Mouse (Mus musculus): Measurements from ENCODE around the gene Psmd4. TPM values are rescaled to one million over a fixed set of nuclear protein-coding genes. Genes with fewer than 3 reads are reported as not detected.
A peak's percentile ranks its signal among the peaks of the same experiment; 100 is the strongest.
"Not testable (repeated sequence)": the region's sequence is repeated elsewhere in the genome, so short reads cannot be mapped to it uniquely, and the experiment has no call there.

Psmd4 gene
- polyA plus RNA-seq, 1 experiment from 2014 or later, result 138 TPM

DNA sequence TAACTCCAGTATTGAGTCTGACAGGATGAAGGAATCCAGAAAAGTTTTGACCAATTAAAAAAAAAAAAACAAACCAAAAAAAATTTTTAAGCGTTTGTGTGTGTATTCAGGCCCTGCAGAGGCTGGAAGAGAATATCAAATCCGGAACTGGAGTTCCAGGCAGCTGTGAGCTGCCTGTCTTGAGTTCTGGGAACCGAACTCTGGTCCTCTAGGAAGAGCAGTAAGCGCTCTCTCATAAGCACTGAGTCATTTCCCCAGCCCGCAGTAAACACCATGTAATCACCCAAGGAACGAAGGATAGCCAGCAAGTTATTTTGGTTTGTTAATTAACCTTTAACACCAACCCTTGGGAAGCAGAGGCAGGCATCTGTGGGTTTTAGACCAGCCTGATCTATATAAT, 837 bp upstream of the Psmd4 start:
- peak overlapping the region; percentile 74 for H3K27ac ChIP-seq
- 36% methylated on average over 6 of the region's 6 CpGs for WGBS (ENCODE audit: missing documents)
- no peaks in the 10 kb centered on the region for H3K36me3 ChIP-seq (ENCODE audit: inconsistent target)
- H3K79me2 ChIP-seq (ENCODE audit: inconsistent target), result peaks cover 41% of the 10 kb centered on the region
- no peak overlapping the region for H3K4me3 ChIP-seq (ENCODE audit: inconsistent target)

DNA sequence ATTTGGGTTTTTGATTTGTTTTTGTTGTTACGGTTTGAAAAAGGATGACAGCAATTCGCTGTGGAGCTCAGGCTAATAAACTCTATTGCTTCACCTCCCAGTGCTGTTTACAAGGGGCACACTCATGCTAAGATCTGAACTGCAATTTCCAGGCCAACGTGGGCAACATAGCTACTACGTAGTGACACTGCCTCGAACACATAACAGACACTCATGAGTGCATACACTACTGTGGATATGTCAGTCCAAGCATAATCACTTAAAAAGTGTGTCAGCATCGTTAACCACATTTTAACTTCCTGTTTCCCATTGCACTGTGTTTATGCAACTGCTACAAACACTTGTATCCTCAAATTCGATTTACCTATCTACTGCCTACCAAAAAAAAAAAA, 420 bp upstream of the Psmd4 start:
- peak overlapping the region; percentile 74 for H3K27ac ChIP-seq
- WGBS (ENCODE audit: missing documents), result 4% methylated on average over 7 of the region's 7 CpGs
- peak overlapping the region; percentile 82 for H3K4me3 ChIP-seq (ENCODE audit: inconsistent target)
- no peaks in the 10 kb centered on the region for H3K36me3 ChIP-seq (ENCODE audit: inconsistent target)
- H3K79me2 ChIP-seq (ENCODE audit: inconsistent target), result peaks cover 45% of the 10 kb centered on the region

DNA sequence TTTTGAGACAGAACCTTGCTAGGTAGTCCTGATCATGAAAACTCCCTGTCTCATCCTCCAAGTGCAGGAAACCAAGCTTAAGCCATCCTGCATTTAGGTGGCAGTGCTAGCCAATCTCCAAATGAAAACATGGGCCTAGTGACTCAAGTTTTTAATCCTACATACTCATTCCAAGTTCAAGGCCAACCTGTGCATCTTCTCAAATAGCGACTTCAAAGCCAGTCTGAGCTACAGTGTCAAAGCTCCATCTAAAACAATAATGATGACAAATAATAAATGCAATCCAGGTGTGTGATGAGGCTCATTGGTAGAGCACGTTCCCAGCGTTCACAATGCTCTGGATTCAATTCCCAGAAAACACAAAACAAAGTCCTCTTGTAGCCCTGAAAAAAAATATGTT, 789 bp downstream of the Psmd4 start:
- H3K36me3 ChIP-seq (ENCODE audit: inconsistent target), result peaks cover 2% of the 10 kb centered on the region; the same call in 1 of the 2 replicates
- peak overlapping the region; percentile 74; the same call in 1 of the 2 replicates for H3K27ac ChIP-seq
- peaks cover 58% of the 10 kb centered on the region for H3K79me2 ChIP-seq (ENCODE audit: inconsistent target)
- H3K4me3 ChIP-seq (ENCODE audit: inconsistent target), result peak overlapping the region; percentile 82
- 12% methylated on average over 3 of the region's 3 CpGs for WGBS (ENCODE audit: missing documents)

DNA sequence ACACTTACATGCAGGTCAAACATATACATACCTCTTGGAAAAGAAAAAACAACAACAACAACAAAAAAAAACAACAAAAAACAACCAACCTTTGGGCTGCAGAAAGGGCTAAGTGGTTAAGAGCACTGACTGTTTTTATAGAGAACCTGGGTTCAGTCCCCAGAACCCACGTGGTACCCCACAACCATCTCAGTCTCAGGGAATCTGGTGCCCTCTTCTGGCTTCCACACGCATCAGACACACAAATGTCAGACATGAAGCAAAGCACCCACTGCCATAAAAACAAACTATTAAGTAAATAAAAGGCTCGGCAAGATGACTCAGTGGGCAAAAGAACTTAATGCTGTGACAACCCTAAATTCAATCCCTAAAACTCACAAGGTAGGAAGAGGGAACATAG, 12.5 kb downstream of the Psmd4 start:
- H3K36me3 ChIP-seq (ENCODE audit: inconsistent target), result peaks cover 36% of the 10 kb centered on the region
- H3K79me2 ChIP-seq (ENCODE audit: inconsistent target), result no peaks in the 10 kb centered on the region
- WGBS (ENCODE audit: missing documents), result 58% methylated on average over 3 of the region's 3 CpGs
- H3K4me3 ChIP-seq (ENCODE audit: inconsistent target), result no peak overlapping the region
- no peak overlapping the region for H3K27ac ChIP-seq

DNA sequence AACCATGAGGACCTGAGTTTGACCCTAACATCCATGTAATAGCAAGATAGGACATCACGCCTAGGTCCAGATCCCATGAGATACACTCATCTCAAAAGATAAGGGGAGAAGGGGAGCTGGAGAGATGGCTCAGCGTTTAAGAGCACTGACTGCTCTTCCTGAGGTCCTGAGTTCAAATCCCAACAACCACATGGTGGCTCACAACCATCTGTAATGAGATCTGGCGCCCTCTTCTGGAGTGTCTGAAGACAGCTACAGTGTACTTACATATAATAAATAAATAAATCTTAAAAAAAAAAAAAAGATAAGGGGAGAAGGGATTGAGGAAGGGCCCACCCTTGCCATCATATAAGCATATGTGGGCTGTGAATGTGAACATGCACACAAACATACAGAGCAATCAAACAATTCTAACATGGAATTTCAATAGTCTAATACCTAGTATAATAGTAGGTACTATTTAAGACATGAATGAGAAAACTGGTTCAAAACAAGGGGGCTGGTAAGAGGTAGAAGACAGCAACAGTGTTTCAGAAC, 13.1 kb downstream of the Psmd4 start:
- H3K4me3 ChIP-seq (ENCODE audit: inconsistent target); H3K79me2 ChIP-seq (ENCODE audit: inconsistent target); H3K27ac ChIP-seq: not testable (repeated sequence)
- WGBS (ENCODE audit: missing documents), result 100% methylated on average over 2 of the region's 3 CpGs
- H3K36me3 ChIP-seq (ENCODE audit: inconsistent target), result peaks cover 31% of the 10 kb centered on the region

DNA sequence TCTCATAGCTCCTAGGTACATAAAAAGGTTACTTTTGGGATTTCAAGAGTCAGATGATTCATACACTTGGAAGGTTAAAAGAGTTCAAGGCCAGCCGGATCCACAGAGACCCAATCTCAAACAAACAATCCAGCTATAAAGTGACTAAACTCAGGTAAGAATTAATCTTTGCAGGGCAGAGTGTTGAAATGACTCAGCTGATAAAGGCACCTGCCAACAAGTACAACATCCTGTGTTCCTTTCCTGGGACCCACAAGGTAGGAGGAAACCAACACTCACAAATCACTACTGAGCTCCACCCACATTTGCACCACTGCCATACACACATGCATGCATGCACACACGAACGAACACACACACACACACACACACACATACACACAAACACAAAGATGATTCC, 13.8 kb downstream of the Psmd4 start:
- Histone ChIP-seq H3K4me3 (ENCODE audit: inconsistent target) (no peak overlapping the region), H3K79me2 (ENCODE audit: inconsistent target) (no peaks in the 10 kb centered on the region), H3K36me3 (ENCODE audit: inconsistent target) (peaks cover 23% of the 10 kb centered on the region), H3K27ac (no peak overlapping the region)
- 60% methylated on average over 3 of the region's 3 CpGs for WGBS (ENCODE audit: missing documents)

DNA sequence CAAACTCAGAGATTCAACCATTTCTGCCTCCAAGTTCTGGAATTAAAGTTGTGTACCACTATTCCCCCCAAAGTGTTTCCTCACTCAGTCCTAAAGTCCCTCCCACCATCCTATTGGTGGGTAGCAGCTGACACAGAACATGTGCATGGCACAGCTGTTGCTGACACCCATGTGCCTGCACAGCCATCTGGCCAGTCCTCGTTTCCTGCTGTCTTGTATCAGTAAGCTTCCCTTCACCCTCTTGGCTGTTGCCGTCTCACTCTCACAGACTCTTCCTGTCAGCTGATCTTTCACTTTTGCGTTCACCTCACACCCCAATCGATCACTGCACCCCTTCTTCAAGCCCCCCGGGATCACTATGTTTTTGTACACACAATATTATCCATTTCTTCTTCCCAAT, 14.7 kb downstream of the Psmd4 start:
- no peak overlapping the region for H3K4me3 ChIP-seq (ENCODE audit: inconsistent target)
- 17% methylated on average over 5 of the region's 5 CpGs for WGBS (ENCODE audit: missing documents)
- no peaks in the 10 kb centered on the region for H3K79me2 ChIP-seq (ENCODE audit: inconsistent target)
- 0 out of 2 replicates have a peak overlapping the region, but pooled peaks have one; percentile 10 for H3K27ac ChIP-seq
- peaks cover 14% of the 10 kb centered on the region for H3K36me3 ChIP-seq (ENCODE audit: inconsistent target)

DNA sequence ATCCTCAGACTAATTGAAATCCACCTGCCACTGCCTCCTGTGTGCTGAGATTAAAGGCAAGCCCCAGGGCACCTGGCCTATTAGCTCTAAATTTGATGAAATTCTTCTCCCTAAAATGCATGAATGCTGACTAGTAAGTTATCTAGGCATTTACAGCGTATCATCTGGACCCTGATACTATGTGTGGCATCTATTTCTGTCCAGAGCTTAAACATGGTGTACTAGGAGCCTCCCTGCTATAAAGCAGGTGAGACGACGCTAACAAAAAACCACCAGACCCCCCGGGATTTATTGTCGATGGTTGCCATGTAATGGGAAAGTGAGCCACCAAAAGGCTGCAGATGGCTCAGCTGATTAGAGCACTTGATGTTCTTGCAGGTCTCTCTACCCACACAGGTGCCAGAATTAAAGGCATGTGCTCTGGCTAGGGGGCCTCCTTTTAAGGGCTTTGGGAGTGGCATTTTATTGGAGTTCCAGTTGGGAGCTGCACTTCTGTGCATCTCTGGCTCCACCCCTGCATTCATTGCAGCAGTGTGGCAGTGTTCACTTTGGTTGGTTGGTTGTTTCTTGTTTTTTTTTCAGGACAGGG, 15.3 kb downstream of the Psmd4 start:
- WGBS (ENCODE audit: missing documents), result 53% methylated on average over 5 of the region's 5 CpGs
- H3K27ac ChIP-seq, result 0 out of 2 replicates have a peak overlapping the region, but pooled peaks have one; percentile 10

DNA sequence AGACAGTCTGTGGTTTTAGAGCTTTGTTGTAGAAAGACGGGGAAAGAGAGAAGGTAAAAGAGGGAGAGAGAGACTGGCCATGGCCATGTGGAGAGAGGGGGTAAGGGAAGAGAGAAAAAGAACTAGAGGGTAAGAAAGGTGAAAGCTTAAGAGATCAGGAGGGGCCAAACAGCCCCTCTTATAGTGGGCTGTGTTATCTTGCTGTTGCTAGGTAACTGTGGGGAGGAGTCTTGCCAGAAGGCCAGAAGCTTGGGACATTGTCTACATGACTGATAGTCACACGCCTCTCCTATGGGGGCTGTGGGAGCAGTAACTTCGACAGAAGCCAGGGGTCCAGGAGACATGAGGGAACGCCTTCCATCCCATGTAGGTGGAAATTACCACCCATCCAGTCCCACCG, 17.2 kb downstream of the Psmd4 start:
- peaks cover 2% of the 10 kb centered on the region; the same call in 1 of the 2 replicates for H3K36me3 ChIP-seq (ENCODE audit: inconsistent target)
- no peaks in the 10 kb centered on the region for H3K79me2 ChIP-seq (ENCODE audit: inconsistent target)
- WGBS (ENCODE audit: missing documents), result 83% methylated on average over 5 of the region's 5 CpGs
- no peak overlapping the region for H3K4me3 ChIP-seq (ENCODE audit: inconsistent target)
- no peak overlapping the region for H3K27ac ChIP-seq

More for the DNA sequence above, 15.3 kb downstream of the Psmd4 start:
- H3K4me3 ChIP-seq (ENCODE audit: inconsistent target), result no peak overlapping the region
- no peaks in the 10 kb centered on the region for H3K79me2 ChIP-seq (ENCODE audit: inconsistent target)
- H3K36me3 ChIP-seq (ENCODE audit: inconsistent target), result peaks cover 9% of the 10 kb centered on the region; the same call in 1 of the 2 replicates

DNA sequence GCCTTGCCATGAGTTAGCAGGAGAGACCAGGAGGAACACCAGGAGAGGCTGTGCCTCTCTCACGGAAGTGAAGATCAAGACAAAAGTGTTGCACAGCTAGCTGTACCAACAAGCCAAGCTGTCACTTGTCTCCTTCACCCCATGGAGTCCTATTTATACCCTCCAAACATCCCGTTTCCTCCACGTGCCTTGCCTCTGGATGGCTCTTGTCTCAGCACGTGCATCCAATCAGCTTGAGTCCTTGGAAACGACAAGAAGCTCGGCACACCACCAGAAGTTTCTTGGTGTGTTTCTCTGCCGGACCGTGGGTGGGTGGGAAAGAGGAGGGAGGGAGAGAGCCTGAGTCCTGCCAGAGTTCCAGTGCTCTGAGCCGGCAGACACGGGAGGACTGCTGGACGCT, 17.9 kb downstream of the Psmd4 start:
- Histone ChIP-seq H3K36me3 (ENCODE audit: inconsistent target) (no peaks in the 10 kb centered on the region), H3K27ac (no peak overlapping the region), H3K4me3 (ENCODE audit: inconsistent target) (no peak overlapping the region), H3K79me2 (ENCODE audit: inconsistent target) (no peaks in the 10 kb centered on the region)
- WGBS (ENCODE audit: missing documents), result 84% methylated on average over 11 of the region's 11 CpGs

DNA sequence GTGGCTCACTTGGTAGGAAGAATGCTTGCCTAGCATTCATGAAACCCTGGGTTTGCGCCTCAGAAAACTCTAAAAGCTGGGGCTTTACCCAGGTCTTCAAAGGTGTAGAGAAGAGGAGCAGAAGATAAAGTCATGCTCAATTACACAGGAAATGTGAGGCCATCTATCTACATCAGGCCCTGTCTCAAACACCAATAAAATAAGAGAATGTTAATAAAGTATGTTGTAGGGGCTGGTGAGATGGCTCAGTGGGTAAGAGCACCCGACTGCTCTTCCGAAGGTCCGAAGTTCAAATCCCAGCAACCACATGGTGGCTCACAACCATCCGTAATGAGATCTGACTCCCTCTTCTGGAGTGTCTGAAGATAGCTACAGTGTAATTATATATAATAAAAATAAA, 21.5 kb downstream of the Psmd4 start:
- not testable (repeated sequence) for H3K27ac ChIP-seq; H3K36me3 ChIP-seq (ENCODE audit: inconsistent target); H3K4me3 ChIP-seq (ENCODE audit: inconsistent target); H3K79me2 ChIP-seq (ENCODE audit: inconsistent target)
- 100% methylated on average over 1 of the region's 5 CpGs for WGBS (ENCODE audit: missing documents)

DNA sequence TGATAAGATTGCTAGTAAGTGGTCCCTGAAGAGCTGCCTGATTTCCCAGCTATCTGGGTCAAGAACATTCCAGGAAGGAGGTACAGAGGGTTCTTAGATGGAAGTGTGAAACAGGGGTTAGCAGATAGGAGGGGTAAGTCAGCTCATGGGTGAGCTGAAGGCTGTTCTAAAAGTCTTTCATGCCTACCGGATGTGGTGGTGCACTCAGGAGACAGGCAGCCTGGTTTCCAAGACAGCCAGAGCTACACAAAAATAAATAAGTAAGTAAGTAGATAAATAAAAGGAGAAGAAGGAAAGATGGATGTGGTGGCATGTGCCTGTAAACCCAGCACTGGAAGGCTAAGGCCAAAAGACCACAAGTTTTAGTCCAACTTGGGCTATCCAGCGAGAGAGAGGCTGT, 23.7 kb downstream of the Psmd4 start:
- peaks cover 8% of the 10 kb centered on the region; the same call in 1 of the 2 replicates for H3K79me2 ChIP-seq (ENCODE audit: inconsistent target)
- WGBS (ENCODE audit: missing documents), result 95% methylated on average over 2 of the region's 2 CpGs
- H3K27ac ChIP-seq, result no peak overlapping the region
- no peaks in the 10 kb centered on the region for H3K36me3 ChIP-seq (ENCODE audit: inconsistent target)
- H3K4me3 ChIP-seq (ENCODE audit: inconsistent target), result no peak overlapping the region

DNA sequence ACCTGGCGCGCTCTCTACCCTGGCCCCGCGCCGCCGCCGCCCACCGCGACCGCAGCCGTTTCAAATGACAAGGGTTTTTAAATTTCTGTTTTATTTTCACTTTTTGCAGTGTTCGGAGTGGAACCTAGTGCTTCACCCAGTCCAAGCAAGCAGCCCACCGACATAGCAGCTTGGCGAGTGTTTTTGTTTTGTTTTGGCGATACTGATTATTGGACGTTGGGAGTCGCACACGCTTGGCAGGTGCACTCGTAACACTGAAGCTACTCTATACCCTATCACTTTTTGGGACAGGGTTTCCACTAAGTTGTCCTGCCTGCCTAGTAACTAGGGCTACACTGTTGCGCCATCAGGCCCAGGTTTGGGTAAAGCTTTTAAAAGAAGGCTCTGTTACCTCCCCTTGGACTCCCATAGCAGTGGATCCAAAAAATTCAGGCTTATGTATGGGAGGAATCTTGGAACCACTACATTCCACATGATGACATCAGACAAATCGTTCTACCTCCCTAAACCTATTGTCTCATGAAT, 25.8 kb downstream of the Psmd4 start:
- H3K36me3 ChIP-seq (ENCODE audit: inconsistent target), result peaks cover 6% of the 10 kb centered on the region; the same call in 1 of the 2 replicates
- H3K27ac ChIP-seq, result no peak overlapping the region
- peak overlapping the region; percentile 75 for H3K4me3 ChIP-seq (ENCODE audit: inconsistent target)
- H3K79me2 ChIP-seq (ENCODE audit: inconsistent target), result peaks cover 19% of the 10 kb centered on the region; the same call in 1 of the 2 replicates
- 5% methylated on average over 21 of the region's 21 CpGs for WGBS (ENCODE audit: missing documents)

DNA sequence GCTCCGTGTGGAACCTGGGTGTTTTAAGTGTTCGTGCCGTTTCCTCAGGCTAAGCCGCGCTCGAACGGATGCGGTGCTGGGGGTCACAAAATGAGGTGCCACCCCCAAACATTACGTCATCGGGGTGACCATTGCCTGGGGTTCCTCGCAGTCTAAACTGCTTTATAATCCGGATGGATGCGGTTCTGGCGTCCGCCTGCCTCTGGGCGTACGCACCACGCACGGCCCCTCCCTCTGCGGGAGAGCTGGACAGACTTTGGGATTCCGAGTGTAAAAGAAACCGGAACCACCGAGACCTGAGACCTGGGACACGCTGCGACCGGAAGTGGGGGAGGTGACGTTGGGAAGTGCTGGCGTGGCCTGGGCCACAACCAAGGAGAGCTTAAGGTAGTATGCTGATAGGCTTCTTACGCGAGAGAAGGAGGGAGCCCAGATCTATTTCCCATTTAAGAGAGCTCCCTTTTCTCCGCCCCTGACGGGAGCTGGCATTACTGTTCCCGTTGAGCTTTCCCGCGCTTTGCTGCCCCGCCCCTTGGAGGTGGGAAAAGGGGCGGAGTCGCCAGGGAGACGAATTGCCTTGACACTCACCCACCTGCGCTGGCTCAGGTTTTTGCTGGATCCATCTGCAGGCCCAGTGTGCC, 26.4 kb downstream of the Psmd4 start:
- under 1% methylated on average over 40 of the region's 40 CpGs for WGBS (ENCODE audit: missing documents)
- Histone ChIP-seq H3K27ac (peak overlapping the region; percentile 85), H3K4me3 (ENCODE audit: inconsistent target) (peak overlapping the region; percentile 75), H3K36me3 (ENCODE audit: inconsistent target) (peaks cover 11% of the 10 kb centered on the region), H3K79me2 (ENCODE audit: inconsistent target) (peaks cover 19% of the 10 kb centered on the region; the same call in 1 of the 2 replicates)

DNA sequence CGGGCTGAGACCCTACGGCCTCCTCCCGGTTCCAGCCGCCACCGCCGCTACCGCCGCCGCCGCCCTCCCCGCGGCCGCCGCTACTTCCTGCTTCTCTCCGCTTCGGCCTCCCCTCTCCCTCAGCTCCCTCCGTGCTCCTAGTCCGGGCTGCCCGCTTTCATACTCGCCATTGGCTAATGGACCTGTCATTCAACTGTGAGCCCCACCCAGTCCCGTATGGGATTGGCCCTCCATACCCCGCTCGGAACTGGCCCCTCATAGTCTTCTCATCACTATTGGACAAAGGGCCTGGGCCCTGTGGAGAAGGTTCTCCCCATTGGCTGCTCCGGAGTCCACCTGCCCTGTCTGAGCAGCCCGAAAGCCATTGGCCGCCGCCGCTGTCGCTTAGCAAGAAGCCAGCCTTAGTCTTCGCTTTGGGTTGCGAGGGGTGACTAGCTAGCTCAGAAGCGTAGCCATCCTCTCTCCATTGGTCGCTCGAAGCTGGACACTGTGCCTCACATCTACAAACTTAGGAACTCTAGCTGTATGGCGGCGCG, 27.0 kb downstream of the Psmd4 start, which contains the start of gene Zfp687:
TSS of gene Zfp687 (minus strand) at position 112 of the 536 bp plus-strand sequence.
- Histone ChIP-seq H3K4me3 (ENCODE audit: inconsistent target) (peak within 1 kb of the TSS; percentile 75), H3K36me3 (ENCODE audit: inconsistent target) (peaks cover 17% of the 10 kb centered on the region), H3K79me2 (ENCODE audit: inconsistent target) (peaks cover 19% of the 10 kb centered on the region; the same call in 1 of the 2 replicates), H3K27ac (peak within 1 kb of the TSS; percentile 85)
- under 1% methylated on average over 30 of the region's 37 CpGs for WGBS (ENCODE audit: missing documents)
